Mouse (Mus musculus) ES-Bruce4 (cell line): ENCODE results near the gene Sertad1. TPM values are rescaled to one million over a fixed set of nuclear protein-coding genes. Genes with fewer than 3 reads are reported as not detected.
"Not testable (repeated sequence)": the region's sequence is repeated elsewhere in the genome, so short reads cannot be mapped to it uniquely, and the experiment has no call there.

ENCODE experiments used
- H3K27ac ChIP-seq: 2 replicates; pipeline ENCODE4 v1.5.1; 2012; ENCODE audit warnings: low read length, inconsistent platforms; ENCODE audit not compliant: insufficient read depth
- H3K27me3 ChIP-seq: 2 replicates; pipeline ENCODE4 v1.6.1; 2012; ENCODE audit warnings: mild to moderate bottlenecking, low read length, inconsistent platforms; ENCODE audit not compliant: control insufficient read depth, poor library complexity, insufficient read depth, severe bottlenecking
- H3K36me3 ChIP-seq: 2 replicates; pipeline ENCODE4 v1.6.1; 2012; ENCODE audit warnings: inconsistent platforms, mild to moderate bottlenecking, low read length, moderate library complexity; ENCODE audit not compliant: control insufficient read depth, poor library complexity, insufficient read depth, severe bottlenecking
- H3K4me1 ChIP-seq: one replicate; pipeline ENCODE4 v1.8.1; 2011; ENCODE audit warnings: low read length; ENCODE audit not compliant: control insufficient read depth, insufficient read depth
- H3K4me3 ChIP-seq: 2 replicates; pipeline ENCODE4 v1.5.1; 2011; ENCODE audit warnings: low read depth, mild to moderate bottlenecking, low read length
- H3K9ac ChIP-seq: 2 replicates; pipeline ENCODE4 v1.6.1; 2012; ENCODE audit warnings: low read depth, mild to moderate bottlenecking, inconsistent platforms; ENCODE audit not compliant: poor library complexity, severe bottlenecking
- H3K9me3 ChIP-seq: replicated peaks from 2 replicates; pipeline ENCODE4 v1.6.1; 2012; ENCODE audit warnings: mild to moderate bottlenecking, low read length, inconsistent platforms; ENCODE audit not compliant: control insufficient read depth, poor library complexity, insufficient read depth, severe bottlenecking
- CTCF ChIP-seq: IDR thresholded peaks from one replicate; pipeline ENCODE4 v1.8.1; 2011; ENCODE audit warnings: low read depth, low read length
- EP300 ChIP-seq: IDR thresholded peaks from 2 replicates; pipeline ENCODE4 v1.6.1; 2011; ENCODE audit warnings: low read depth, low read length; ENCODE audit not compliant: insufficient read depth
- POLR2A ChIP-seq: IDR thresholded peaks from one replicate; pipeline ENCODE4 v1.8.1; 2011; ENCODE audit warnings: low read length; ENCODE audit not compliant: insufficient read depth
- polyA plus RNA-seq: library from polyadenylated mRNA; stranded (reverse); fragments of >200 nt; gene quantifications from 2 replicates; pipeline ENCODE4 v1.2.4, GENCODE M21; 2011; ENCODE audit warnings: low read depth; ENCODE audit not compliant: missing spikeins, insufficient read depth, insufficient read length

Gene Sertad1
- polyA plus RNA-seq, 1 experiment = 8.0 TPM

GRCm38 (mm10) chr7:27490543-27491329 is 4.0 kb downstream of the Sertad1 start:
- Histone ChIP-seq H3K4me3 (peak overlapping the region; percentile 65), H3K36me3 (peaks cover 2% of the 10 kb centered on the region; the same call in 1 of the 2 replicates), H3K27me3 (no peaks in the 10 kb centered on the region), H3K9me3 (no peaks in the 10 kb centered on the region), H3K9ac (peak overlapping the region; percentile 56), H3K4me1 (peaks cover 12% of the 10 kb centered on the region), H3K27ac (peak overlapping the region; percentile 82)
- TF ChIP-seq POLR2A (no peak), CTCF (peak; percentile 41), EP300 (no peak)

- Histone ChIP-seq H3K27me3 (no peaks in the 10 kb centered on the region), H3K9ac (no peak overlapping the region), H3K9me3 (no peaks in the 10 kb centered on the region), H3K36me3 (peaks cover 2% of the 10 kb centered on the region; the same call in 1 of the 2 replicates), H3K27ac (peak overlapping the region; percentile 82), H3K4me1 (peaks cover 12% of the 10 kb centered on the region), H3K4me3 (no peak overlapping the region)
- TF ChIP-seq CTCF (no peak), POLR2A (no peak)
Observed at GRCm38 (mm10) chr7:27491856-27492255, 5.1 kb downstream of the Sertad1 start.

GRCm38 (mm10) chr7:27493022-27493421 is 6.3 kb downstream of the Sertad1 start:
- H3K4me3 ChIP-seq = no peak overlapping the region
- no peak overlapping the region for H3K27ac ChIP-seq
- H3K9me3 ChIP-seq = no peaks in the 10 kb centered on the region
- no peak overlapping the region for H3K9ac ChIP-seq
- TF ChIP-seq EP300 = no peak
- no peak for TF ChIP-seq CTCF
- no peak for TF ChIP-seq POLR2A
- H3K4me1 ChIP-seq = peaks cover 12% of the 10 kb centered on the region
- no peaks in the 10 kb centered on the region for H3K27me3 ChIP-seq
- H3K36me3 ChIP-seq = peaks cover 2% of the 10 kb centered on the region; the same call in 1 of the 2 replicates

GRCm38 (mm10) chr7:27493450-27493849 is 6.7 kb downstream of the Sertad1 start:
- H3K9me3 ChIP-seq = no peaks in the 10 kb centered on the region
- H3K9ac ChIP-seq = no peak overlapping the region
- no peak overlapping the region for H3K4me3 ChIP-seq
- peaks cover 14% of the 10 kb centered on the region for H3K4me1 ChIP-seq
- TF ChIP-seq CTCF = no peak
- TF ChIP-seq EP300 = no peak
- no peak for TF ChIP-seq POLR2A
- no peaks in the 10 kb centered on the region for H3K27me3 ChIP-seq
- H3K36me3 ChIP-seq = peaks cover 2% of the 10 kb centered on the region; the same call in 1 of the 2 replicates
- H3K27ac ChIP-seq = no peak overlapping the region

- not testable (repeated sequence) for H3K36me3 ChIP-seq, H3K9ac ChIP-seq, H3K27ac ChIP-seq, H3K27me3 ChIP-seq, H3K9me3 ChIP-seq, H3K4me3 ChIP-seq
- peaks cover 10% of the 10 kb centered on the region for H3K4me1 ChIP-seq
Observed at GRCm38 (mm10) chr7:27494659-27495367, 8.1 kb downstream of the Sertad1 start.

- peak within 1 kb of the TSS; percentile 28 for H3K4me3 ChIP-seq
- H3K27ac ChIP-seq = peak within 1 kb of the TSS; percentile 43
- H3K36me3 ChIP-seq = no peaks in the 10 kb centered on the region
- H3K27me3 ChIP-seq = no peaks in the 10 kb centered on the region
- H3K9ac ChIP-seq = no peak within 1 kb of the TSS
- H3K9me3 ChIP-seq = no peaks in the 10 kb centered on the region
- H3K4me1 ChIP-seq = peaks cover 7% of the 10 kb centered on the region
- 0 out of 2 replicates have a peak, but pooled peaks have one; percentile 7 for TF ChIP-seq EP300
- no peak for TF ChIP-seq POLR2A
- TF ChIP-seq CTCF = no peak
Observed at GRCm38 (mm10) chr7:27499036-27499435, 12.3 kb downstream of the Sertad1 start, which contains the start of gene Prx. TSS of gene Prx (plus strand) at chr7:27499324.
